Mouse (Mus musculus) telencephalon, adult 2 months (tissue): Measurements from ENCODE around the gene Dnmt1.
"Not testable (repeated sequence)": the region's sequence is repeated elsewhere in the genome, so short reads cannot be mapped to it uniquely, and the experiment has no call there.

ENCODE experiments used
- DNase-seq: peaks from one replicate; pipeline ENCODE4 v3.0.0-alpha.2; 2011; ENCODE audit warnings: low read depth, low spot score

Gene Dnmt1

DNA sequence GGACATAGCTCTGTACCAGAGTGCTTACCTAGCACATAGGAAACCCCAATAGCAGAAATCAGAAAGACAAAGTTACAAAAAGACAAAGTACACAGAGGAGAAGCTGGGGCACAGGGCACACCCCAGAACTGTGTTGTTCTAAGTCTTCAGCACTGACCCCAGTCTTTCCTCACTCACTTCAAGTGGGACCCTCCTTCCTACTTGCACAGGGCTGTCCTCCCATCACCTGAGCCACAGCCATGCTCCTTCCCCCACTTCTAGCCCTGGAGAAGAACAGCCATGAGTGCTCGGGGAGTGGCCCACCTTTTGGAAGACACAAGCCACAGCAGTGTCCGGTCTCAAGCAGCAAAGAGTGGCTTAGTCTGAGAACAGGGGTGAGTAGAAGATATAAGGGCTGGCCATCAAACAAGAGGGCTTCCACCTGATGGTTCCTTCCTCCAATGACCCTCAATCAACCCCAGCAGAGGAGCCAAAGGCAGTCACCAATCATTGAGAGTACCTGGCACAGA lies at the start of gene Dnmt1:
Gene Dnmt1, minus strand, starts transcription at position 459 of the 509 bp plus-strand sequence.
- no peak for DNase-seq

DNA sequence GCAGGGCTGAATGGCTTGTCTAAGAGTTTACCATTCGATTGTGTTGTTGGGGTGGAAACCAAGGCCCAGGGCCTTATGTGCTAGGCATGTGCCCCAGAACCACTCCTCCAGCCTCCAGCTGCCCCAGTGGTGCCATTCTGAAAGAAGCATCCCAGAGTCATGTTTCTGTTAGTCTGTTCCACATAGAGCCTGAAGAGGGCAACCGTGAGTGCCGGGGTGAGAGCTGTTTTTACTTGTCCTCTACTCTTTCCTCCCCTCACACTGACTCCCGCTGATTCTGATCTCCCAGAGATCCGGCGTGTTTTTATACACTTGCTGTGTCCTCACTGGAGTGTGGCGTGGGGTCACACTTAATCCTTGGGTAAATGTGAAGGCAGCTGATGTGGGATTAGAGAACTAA lies 48.3 kb upstream of the Dnmt1 start:
- no peak for DNase-seq

DNA sequence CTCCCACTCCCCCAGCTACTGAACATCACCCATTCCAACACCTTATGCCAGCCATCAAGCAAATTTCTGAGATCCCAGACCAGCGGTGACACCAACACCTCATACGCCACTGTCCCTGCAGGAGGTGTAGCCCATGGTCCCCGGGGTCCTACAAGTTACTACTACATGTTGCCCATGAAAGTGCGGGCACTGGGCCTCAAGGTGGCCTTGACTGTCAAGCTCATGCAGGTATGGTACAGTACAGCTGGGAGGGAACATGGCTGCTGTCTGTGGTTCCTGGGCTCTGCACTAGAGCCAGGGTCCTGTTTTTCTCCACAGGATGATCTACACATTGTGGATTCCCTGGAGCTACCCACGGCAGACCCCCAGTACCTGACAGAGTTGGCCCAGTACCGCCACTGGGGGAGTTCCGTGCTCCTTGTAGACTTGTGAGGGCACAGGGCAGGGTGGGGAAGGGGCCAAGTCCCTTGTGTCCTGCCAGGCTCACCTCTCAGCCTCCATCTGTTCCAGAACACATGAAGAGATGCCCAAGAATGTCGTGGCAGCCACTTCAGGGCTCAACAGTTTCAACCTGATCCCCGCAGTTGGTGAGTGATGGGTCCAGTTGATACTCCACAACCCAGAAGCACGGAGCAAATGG lies 47.7 kb upstream of the Dnmt1 start:
- no peak for DNase-seq

DNA sequence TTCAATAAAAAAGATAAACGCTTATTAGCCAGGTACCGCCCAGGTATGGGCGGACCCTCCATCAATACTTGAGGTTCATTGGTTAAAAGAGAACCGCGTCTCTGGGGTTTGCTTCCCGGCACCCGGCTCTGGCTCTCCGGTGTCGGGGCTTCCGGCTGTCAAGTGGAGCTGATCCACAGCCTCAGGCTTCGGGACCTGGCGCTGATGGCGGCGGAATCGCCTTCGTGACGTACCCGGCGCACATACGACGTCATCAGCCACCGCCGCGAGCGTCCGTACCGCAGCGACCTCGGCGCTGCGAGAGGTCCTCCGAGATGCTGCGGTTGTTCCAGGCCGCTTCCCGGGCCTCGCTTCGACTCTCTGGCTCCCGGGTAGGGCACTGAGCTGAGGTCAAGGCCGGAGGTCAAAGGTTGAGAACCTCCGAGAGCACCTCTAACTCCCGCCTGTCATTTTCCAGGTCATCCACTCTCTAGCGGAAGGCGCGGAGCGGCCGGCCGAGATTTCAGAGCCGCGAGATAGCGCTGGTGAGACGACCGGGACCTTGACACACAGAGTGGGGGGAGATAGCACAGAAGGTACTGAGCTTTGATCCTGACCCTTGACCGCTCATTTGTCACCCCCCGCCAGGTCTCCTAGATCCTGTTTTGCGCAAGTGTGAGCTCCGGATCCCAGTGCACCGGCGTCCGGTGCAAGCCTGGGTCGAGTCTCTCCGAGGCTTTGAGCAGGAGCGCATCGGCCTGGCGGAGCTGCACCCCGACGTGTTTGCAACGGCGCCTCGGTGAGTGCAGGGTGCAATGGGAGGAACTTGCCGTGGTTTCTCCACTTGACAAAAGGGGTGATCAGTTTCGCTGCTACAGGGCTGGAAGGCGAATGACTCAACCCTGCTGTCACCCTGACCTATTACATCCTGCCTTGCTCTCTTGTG lies 43.2 kb upstream of the Dnmt1 start, which contains the start of gene Mrpl4:
Gene Mrpl4, plus strand, starts transcription at position 112 of the 925 bp plus-strand sequence.
- peak; percentile 88 for DNase-seq

DNA sequence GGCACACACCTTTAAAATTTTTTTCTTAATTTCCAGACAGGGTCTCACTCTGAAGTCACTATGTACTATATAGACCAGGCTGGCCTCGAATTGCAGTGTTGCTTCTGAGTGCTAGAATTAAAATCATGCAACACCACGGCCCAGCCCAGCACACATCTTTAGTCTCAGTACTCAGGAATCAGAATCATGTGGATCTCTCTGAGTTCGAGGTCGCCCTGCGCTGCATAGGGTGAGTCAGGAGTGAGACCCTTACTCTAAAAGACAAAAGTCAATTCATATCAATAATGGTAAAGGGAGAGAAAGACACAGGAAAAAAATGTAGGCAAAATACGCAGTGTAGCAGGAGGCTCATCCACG lies 42.6 kb upstream of the Dnmt1 start:
- DNase-seq = no peak

DNA sequence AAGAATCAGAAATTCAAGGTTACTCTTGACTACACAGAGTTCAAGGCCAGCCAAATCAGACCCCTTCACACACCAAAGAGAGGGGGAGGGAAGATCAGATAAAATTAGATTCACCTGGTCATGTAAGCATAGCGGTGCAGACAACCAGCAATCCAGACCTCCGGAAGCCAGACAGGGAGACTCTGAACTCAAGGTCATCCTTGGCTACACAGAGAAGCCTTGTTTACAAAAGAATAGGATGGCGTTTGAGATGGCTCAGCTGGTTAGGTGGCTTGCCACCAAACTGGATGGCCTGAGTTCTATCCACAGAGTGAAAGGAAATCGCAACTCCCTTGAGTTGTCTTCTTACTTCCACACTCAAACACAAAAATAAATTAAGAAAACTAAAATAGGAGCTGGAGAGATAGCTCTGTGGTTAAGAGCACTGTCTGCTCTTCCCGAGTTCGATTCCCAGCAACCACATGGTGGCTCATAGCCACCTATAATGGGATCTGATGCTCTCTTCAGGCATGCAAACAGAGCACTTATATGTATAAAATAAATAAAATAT lies 42.0 kb upstream of the Dnmt1 start:
- DNase-seq = no peak

DNA sequence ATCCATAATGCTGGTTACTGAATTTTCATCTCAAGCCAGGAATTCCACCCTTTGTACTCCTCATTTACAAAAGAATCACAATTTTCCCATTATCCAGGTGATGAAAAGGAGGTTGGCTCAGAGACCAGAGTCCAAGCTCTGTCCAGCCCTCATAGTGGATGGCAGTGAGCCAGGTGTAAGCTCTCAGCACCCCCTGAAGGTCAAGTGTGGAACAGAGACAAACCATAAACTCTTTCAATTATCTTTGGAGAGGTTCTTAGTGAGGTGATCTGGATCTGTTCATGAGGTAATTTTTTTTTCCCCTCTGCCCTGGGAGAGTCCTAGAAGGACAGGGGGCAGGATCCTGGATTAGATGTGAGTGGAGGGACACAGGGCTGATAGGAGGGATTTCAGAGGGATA lies 41.1 kb upstream of the Dnmt1 start:
- no peak for DNase-seq

DNA sequence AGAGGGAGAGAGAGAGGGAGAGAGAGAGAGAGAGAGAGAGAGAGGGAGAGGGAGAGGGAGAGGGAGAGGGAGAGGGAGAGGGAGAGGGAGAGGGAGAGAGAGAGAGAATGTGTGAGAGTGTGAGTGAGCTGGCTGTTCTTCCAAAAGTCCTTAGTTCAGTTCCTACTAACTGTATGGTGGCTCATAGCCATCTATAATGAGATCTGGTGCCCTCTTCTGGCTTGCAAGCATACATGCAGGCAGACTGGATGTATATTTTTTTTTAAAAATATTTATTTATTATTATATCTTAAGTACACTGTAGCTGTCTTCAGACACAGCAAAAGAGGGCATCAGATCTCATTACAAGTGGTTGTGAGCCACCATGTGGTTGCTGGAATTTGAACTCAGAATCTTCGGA lies 38.6 kb upstream of the Dnmt1 start:
- not testable (repeated sequence) for DNase-seq

DNA sequence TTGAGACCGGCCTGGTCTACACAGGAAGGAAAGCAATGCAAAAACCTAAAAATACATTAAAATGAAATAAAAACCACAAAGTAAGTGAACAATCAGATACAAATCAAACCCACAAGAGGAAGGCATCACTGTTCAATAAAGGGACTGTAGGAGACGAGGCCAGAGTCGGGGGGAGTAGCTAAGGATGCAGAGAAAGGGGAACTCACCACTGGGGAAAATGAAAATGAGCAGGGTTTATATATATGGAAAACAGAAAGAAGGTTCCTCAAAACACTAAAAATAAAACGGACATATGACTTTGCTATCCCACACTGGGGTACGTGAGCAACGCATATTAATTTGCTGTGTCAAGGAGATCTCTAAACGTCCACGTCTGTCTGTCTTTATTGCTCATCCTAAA lies 37.4 kb upstream of the Dnmt1 start:
- no peak for DNase-seq

DNA sequence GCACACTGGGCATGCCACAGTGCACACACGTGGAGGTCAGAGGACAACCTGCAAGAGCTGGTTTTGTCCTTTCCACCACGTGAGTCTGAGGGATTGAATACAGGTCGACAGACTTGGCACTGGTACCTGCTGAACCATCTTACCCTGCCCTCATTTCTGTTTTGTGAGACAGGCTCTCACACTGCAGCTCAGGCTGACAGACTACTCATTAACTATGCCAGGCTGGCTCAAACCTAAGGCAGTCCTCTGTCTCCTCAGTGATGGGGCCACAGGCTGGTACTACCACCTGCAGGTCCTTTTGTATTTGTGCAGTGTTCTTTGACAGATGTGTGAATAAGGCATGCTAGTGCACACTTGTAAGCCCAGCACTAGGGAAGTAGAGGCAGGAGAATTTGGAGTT lies 35.4 kb upstream of the Dnmt1 start:
- no peak for DNase-seq

DNA sequence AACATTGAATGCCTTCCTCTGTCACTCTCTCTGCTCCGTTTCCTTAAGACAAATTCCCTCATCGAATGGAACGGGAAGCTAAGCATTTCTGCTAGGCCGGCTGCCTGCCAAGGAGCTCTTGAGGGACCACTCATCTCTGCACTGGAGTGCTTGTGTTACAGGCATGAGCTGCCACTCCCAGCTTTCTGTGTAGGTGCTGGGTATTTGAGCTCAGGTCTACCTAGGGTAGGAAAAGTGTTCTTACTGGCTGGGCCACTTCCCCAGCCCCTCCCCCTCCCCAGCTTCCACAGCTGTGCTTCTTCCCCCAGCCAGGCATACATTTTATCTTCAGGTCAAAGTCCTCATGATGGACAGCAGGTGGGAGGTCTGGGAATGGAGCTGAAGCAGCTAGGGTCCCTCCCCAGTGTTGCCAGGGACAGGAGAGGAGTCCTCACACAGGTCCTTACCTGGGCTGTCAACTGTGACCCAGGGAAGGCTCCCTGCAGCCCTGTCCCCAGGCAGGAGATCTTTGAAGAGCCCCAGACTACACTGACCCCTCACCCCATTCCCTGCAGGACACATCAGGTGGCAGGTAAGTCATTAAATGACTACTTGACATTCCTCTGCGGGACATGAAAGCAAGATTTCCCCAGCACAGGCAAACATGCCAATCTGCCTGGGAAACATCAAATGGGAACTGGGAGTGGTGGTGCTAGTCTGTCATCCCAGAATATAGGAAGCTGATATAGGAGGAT lies 33.6 kb upstream of the Dnmt1 start:
- DNase-seq = no peak

DNA sequence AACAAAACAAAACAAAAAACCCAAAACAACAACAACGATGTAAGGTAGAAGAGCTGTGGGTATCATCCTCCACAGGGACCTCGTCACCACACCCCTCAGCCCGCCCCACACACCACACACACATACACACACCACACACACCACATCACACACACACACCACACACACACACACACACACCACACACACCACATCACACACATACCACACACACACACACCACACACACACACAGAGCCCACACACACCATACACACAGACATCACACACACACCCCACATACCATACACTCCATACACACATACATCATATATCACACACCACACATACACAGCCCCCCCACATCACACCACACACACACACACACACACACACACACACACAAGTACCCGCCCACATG lies 31.9 kb upstream of the Dnmt1 start:
- DNase-seq = no peak

DNA sequence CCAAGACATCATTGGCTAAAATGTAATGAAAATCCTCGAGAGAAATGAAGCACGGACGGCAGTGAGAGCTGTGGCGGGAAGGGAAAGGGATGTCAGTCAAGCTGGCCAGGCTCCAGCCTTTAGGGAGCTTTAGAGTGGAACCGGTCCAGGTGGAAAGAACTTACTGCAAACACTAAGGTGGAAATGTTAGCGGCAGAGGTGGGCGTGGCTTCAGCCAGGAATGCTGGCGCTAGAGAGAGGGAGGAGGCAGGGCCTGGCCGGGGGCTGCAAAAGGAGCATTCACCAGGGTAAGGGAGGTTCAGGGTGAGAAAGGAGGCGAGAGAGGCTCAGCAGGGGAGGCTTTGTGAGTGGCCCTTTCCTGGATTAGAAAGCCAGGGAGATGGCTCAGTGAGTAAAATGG lies 31.2 kb upstream of the Dnmt1 start:
- DNase-seq = no peak

DNA sequence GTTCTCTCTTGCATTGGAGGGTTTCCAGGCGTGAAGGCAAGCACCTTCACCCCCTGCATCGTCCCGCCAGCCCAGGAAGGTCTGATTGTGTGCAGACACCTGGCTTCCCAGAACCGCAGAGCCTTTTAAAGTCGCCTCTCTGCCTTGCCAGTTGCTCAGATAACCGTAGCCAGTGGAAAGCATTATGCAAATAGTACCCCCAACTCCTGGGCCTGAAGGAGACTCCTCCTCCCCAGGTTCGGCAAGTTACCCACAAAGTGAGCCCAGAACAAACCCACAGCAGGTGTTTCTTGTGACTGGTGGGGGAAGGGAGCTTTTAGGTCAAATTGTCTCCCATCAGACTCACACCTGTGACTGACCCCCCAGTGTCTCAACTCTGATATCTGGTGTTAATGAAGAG lies 28.3 kb upstream of the Dnmt1 start:
- DNase-seq = no peak

DNA sequence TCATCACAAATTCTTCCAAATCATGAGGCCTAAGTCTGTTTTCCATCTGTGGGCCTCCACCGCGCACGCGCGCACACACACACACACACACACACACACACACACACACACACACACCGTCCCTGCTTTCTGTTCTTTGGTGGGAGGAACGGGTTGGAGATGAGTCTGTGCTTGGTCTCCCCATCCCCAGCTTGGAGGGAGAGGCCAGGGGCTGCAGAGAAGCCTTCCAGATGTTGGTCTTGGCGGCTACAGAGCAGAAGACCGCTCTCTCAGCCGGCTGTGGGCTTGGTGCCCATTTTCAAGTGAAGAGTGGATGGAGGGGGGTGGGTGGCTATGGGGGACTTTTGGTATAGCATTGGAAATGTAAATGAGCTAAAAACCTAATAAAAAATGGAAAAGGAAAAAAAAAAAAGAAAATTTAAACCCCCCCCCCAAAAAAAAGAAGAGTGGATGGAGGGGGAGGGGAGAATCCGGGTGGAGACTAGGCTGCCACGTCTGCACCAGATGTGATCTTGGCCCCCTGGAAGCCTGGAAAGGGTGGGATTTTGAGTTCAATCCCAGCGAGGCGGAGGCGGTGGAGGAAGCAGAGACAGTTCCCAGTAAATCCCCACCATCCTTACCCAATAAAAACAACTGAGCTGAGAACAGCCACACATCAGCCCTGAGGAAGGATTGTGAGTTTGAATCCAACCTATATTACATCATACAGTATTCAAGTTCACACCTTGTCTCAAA lies 27.4 kb upstream of the Dnmt1 start:
- no peak for DNase-seq

DNA sequence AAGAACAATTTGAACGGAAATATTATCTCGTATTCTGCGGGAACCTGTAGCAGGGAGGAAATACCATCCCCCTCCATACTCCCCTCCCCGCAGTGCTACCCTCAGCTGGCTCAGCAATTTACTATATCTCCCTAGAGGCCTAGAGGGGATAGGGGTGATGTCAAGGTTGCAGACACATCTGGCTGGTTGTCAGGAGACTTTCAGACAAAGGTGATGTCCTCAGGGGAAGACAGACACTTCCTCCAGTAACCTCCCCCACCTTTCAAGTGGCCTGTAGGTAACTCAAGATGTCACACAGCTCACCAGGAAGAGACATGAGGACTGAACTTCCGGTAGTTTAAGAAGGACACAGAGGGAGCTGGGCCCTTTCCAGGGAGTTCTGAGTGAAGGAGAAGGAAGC lies 23.5 kb upstream of the Dnmt1 start:
- DNase-seq = no peak

DNA sequence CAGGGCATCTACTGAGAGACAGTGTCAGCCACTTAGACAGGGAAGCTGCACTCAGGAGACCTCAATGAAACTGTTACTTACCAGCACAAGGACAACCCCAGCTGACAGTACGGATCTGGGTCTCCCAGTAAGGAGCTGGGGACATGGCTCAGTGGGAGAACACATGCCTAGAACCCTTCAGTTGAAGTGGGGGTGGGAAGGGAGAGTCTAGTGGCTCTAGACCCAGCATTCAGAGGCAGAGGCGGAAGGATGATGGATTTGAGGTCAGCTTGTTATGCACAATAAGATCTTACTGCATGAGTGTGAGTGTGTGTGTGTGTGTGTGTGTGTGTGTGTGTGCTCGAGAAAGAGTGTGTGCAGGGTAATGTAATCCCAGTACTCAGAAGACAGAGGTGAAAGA lies 22.5 kb upstream of the Dnmt1 start:
- DNase-seq = no peak

DNA sequence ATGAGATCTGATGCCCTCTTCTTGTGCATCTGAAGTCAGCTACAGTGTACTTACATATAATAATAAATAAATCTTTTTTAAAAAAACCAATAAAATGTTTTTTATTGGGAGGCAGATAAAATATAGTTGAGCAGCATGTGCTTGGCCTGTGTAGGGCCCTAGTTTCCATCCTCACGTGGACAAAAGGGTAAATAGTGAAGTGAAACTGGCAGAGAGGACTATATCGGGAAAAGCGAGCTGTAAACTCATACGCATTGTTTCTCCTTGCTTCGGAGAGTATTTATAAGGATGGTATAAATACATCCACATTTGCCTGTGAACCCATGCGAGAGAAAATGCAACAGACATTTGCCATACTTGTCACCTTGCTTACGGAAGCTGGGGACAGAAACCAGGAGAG lies 20.1 kb upstream of the Dnmt1 start:
- no peak for DNase-seq

DNA sequence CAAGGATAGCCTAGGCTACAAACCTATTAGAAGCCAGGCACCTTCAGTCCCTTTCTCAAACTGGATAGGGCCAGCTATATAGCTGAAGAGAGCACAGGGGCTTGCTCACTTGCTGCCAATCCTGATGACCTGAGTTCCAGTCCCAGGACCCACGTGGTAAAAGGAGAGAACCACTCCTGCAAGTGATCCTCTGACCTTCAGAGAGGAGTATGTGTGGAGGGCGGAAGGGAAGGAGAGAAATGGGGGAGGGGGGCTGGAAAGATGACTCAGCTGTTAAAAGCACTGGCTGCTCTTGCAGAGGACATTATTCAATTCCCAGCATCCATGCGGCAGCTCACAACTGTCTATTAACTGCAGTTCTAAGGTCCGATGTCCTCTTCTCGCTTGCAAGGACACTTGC lies 19.5 kb upstream of the Dnmt1 start:
- no peak for DNase-seq

DNA sequence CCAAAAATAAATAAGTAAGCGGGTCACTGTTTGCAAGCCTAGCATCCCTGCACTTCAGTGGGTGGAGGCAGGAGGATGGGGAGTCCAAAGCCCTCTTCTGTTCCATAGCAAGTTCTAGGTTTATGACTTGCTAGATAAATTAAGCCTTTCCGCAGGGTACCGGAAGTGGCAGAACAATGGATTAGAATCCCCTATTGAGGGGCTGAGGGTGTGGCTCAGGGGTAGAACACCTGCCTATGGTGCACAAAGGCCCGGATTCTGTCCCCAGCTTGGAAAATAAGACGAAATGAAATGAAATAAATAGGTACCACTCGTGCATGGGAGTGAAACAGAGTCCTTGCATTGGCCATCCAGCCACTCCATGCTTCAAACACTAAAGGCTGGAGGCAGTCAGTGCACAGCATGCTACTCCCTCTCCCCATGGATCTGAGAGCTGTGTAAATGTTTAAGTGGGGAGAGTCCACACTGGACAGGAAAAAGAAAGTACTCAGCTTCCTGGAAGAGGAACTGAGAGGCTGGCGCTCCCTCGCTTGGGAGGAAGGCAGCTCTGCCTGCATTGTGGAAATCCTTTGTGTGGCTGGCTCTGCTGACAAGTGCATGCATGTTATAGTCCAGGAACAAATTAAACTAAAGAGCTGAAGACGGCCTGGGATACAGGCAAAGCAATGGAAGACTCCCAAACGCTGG lies 18.9 kb upstream of the Dnmt1 start:
- no peak for DNase-seq
